Mouse (Mus musculus) C2C12 (cell line): Measurements from ENCODE around the gene Itpripl1. TPM values are rescaled to one million over a fixed set of nuclear protein-coding genes. Genes with fewer than 3 reads are reported as not detected.
A peak's percentile ranks its signal among the peaks of the same experiment; 100 is the strongest.
"Not testable (repeated sequence)": the region's sequence is repeated elsewhere in the genome, so short reads cannot be mapped to it uniquely, and the experiment has no call there.

ENCODE experiments used
- H3K27me3 ChIP-seq: one replicate; pipeline ENCODE4 v1.6.1; 2011; ENCODE audit not compliant: control insufficient read depth, insufficient read depth, insufficient read length
- H3K36me3 ChIP-seq: one replicate; pipeline ENCODE4 v1.6.1; 2011; ENCODE audit not compliant: control insufficient read depth, insufficient read depth
- H3K4me3 ChIP-seq: one replicate; pipeline ENCODE4 v1.5.1; 2011; ENCODE audit warnings: mild to moderate bottlenecking, control low read depth; ENCODE audit not compliant: poor library complexity, insufficient read depth, severe bottlenecking
- H3K79me2 ChIP-seq: one replicate; pipeline ENCODE4 v1.6.1; 2011; ENCODE audit not compliant: control insufficient read depth, insufficient read depth
- H3K79me3 ChIP-seq: one replicate; pipeline ENCODE4 v1.6.1; 2011; ENCODE audit warnings: low read depth, control low read depth
- H3ac ChIP-seq: one replicate; pipeline ENCODE3; 2011; ENCODE audit warnings: low read depth; ENCODE audit not compliant: control insufficient read depth, insufficient read length
- CEBPB ChIP-seq: IDR thresholded peaks from one replicate; pipeline ENCODE4 v1.6.1; 2011; ENCODE audit warnings: low read depth, mild to moderate bottlenecking, control low read depth, moderate library complexity
- CTCF ChIP-seq: IDR thresholded peaks from one replicate; pipeline ENCODE4 v1.5.1; 2011; ENCODE audit not compliant: control insufficient read depth, insufficient read depth, insufficient read length
- FOSL1 ChIP-seq: IDR thresholded peaks from one replicate; pipeline ENCODE4 v1.8.0; 2011; ENCODE audit warnings: mild to moderate bottlenecking, low read length; ENCODE audit not compliant: poor library complexity, insufficient read depth, severe bottlenecking
- MAX ChIP-seq: IDR thresholded peaks from one replicate; pipeline ENCODE4 v1.6.1; 2011; ENCODE audit warnings: mild to moderate bottlenecking, control low read depth
- MYOD1 ChIP-seq: IDR thresholded peaks from one replicate; pipeline ENCODE4 v1.6.1; 2011; ENCODE audit warnings: low read depth; ENCODE audit not compliant: control insufficient read depth, insufficient read length
- MYOG ChIP-seq: IDR thresholded peaks from one replicate; pipeline ENCODE4 v1.6.1; 2011; ENCODE audit not compliant: control insufficient read depth, insufficient read length; ENCODE audit errors: extremely low read depth
- USF1 ChIP-seq: IDR thresholded peaks from one replicate; pipeline ENCODE4 v1.6.1; 2011; ENCODE audit warnings: low read depth, mild to moderate bottlenecking, control low read depth, moderate library complexity
- polyA plus RNA-seq: library from polyadenylated mRNA; unstranded; fragments of >200 nt; fragmentation: generic; extraction: Trizol; gene quantifications from one replicate; pipeline ENCODE4 v1.2.1, GENCODE M21; 2012; ENCODE audit warnings: missing spikeins

Gene Itpripl1
- polyA plus RNA-seq, 1 experiment = 4.1 TPM

DNA sequence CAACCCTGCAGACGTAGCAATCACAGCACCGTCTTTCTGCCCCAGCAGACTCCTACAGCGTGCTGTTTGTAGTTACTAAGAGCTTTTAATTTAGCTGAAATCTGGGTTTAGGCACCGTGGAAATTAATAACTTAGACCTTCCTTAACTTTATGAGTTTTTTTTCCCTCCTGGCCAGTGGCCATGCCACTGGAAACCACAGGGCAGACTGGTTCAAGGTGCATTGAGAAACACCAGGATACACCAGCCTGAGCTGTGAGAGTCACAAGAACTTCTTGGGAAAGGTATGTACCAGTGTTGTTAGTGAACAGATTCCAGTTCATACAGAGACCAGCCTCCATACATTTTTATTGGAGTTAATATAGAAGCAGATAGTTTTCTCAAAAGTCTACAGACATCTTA, 4.8 kb downstream of the Itpripl1 start:
- Histone ChIP-seq H3K27me3 (no peaks in the 10 kb centered on the region), H3K79me3 (no peaks in the 10 kb centered on the region), H3ac (no peak overlapping the region), H3K36me3 (no peaks in the 10 kb centered on the region), H3K79me2 (peaks cover 3% of the 10 kb centered on the region), H3K4me3 (no peak overlapping the region)
- TF ChIP-seq CTCF (no peak), USF1 (no peak), FOSL1 (no peak), CEBPB (no peak), MYOG (no peak), MYOD1 (no peak), MAX (no peak)

DNA sequence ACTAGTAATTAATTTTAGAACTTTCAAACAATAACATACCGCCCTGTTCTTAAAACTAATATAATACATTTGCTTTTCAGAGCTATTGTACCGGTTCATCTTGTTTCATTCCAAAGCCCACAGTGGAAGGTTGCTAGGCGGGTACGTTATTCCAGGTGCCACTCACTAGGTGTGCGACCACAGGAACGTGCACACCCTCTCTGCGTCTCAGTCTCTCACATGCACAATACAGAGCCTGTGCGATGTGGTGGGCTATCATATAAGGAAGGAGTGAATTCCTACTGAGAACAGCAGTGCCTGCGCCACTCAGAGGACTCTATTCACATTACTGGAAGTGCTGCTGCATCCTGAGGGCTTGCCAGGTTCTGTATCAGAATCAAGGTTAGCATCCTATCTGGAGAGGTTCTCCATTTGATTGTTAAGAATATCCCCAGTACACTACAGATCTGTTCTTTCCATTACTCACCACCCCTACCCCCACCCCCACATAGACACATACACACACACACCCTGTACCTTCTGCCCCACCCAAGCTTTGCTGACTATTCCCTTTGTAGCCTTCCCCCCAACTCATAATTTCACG, 5.3 kb downstream of the Itpripl1 start:
- H3K79me3 ChIP-seq = peaks cover 3% of the 10 kb centered on the region
- H3K27me3 ChIP-seq = no peaks in the 10 kb centered on the region
- peaks cover 8% of the 10 kb centered on the region for H3K79me2 ChIP-seq
- H3K36me3 ChIP-seq = no peaks in the 10 kb centered on the region
- no peak overlapping the region for H3K4me3 ChIP-seq
- TF ChIP-seq FOSL1 (no peak), USF1 (no peak), MAX (no peak), MYOG (no peak), CEBPB (no peak), MYOD1 (no peak), CTCF (no peak)
- no peak overlapping the region for H3ac ChIP-seq

DNA sequence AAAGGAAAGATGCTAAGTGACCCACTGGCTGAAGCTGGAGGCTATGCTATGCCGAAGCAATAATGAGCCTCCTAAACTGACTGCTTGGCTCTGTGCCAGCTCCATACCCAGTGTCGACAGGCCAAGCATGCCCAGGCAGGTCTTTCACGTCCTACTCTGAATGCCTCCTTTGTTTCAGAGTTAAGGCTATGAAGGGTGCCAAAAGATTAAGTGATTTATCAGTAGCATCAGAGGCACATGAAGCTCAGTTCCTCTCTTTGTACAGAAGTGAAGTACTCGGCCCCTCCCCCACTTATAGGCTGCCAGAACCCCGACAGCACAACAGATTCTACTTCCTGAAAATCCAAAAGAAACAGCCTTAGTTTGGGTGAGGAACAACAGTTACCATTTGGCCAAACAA, 6.3 kb downstream of the Itpripl1 start:
- H3ac ChIP-seq = no peak overlapping the region
- no peaks in the 10 kb centered on the region for H3K36me3 ChIP-seq
- TF ChIP-seq CEBPB = no peak
- no peak overlapping the region for H3K4me3 ChIP-seq
- H3K79me2 ChIP-seq = peaks cover 17% of the 10 kb centered on the region
- H3K79me3 ChIP-seq = peaks cover 13% of the 10 kb centered on the region
- no peaks in the 10 kb centered on the region for H3K27me3 ChIP-seq

DNA sequence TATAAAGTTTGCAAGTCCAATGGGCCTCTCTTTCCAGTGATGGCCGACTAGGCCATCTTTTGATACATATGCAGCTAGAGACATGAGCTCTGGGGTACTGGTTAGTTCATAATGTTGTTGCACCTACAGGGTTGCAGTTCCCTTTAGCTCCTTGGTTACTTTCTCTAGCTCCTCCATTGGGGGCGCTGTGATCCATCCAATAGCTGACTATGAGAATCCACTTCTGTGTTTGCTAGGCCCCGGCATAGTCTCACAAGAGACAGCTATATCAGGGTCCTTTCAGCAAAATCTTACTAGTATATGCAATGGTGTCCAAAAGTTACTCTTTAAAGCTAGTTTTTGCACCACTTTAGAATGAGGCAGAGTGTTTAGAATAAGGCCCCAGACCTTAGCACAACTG, 8.0 kb downstream of the Itpripl1 start:
- H3K36me3 ChIP-seq, H3K4me3 ChIP-seq, H3K27me3 ChIP-seq, H3ac ChIP-seq: not testable (repeated sequence)
- peaks cover 34% of the 10 kb centered on the region for H3K79me2 ChIP-seq
- H3K79me3 ChIP-seq = peaks cover 28% of the 10 kb centered on the region

DNA sequence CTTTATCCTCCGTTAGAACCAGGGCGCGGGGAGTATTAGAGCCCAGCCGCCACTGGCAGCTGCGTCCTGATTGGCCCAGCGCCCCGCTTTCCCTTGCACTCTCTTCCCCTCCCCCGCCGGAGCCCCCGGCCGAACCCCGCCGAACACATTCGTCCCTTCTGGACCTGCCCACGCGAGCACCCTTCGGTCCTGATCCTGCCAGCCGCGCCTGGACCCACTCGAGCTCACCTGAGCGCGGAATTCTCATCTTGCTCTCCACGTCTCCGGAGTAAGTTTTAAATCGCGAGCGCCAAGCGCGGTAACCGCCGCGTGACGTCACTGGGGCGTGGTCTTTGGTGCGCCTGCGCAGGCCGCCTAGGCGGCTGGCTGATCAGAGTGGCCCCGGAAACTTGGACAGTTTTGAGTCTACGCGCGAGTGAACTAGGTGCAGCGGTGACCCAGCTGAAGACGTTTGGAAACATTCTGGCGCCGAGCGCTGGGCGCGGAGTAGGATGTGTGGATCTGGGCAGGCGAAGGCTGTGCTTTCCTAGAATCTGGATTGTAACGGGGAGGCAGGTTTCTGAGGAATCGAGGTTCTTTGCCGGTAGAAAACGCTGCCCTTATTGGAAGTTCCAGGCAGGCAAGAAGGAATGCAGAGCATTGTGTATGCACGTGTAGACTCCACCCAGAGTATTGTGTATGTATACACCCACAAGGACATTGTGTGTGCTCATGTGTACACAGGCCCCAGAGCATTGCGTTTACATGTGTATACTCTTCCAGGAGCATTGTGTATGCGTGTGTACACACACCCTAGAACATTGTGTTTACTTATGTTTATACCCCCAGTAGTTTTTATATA, 9.4 kb downstream of the Itpripl1 start, which contains the start of gene Ncaph:
Gene Ncaph (minus strand): TSS at position 334 of the 841 bp plus-strand sequence.
- H3K79me2 ChIP-seq = peaks cover 49% of the 10 kb centered on the region
- peak; percentile 52 for TF ChIP-seq MAX
- no peak for TF ChIP-seq USF1
- peak within 1 kb of the TSS; percentile 68 for H3K4me3 ChIP-seq
- H3K36me3 ChIP-seq = no peaks in the 10 kb centered on the region
- H3K27me3 ChIP-seq = no peaks in the 10 kb centered on the region
- peak within 1 kb of the TSS; percentile 98 for H3ac ChIP-seq
- peaks cover 42% of the 10 kb centered on the region for H3K79me3 ChIP-seq

DNA sequence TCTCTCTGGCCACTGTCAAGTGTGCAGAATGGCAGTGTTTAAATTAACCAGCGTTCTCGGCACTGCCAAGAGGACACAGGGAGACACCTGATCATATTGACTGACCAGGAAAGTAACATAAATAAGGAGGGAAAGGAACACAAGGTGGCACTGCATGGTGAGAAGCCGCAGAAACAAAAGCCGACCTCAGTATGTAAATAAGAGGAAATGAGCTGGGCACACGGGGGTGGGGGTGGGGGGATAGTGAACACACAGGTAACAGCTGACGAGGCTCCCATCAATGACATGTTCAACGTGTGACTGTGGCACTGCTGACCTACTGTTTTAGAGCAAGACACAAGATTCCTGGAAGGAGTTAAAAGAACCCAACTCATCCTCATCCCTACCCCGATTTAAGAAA, 11.9 kb downstream of the Itpripl1 start:
- H3K36me3 ChIP-seq = no peaks in the 10 kb centered on the region
- peaks cover 67% of the 10 kb centered on the region for H3K79me2 ChIP-seq
- H3K79me3 ChIP-seq = peaks cover 53% of the 10 kb centered on the region
- no peak overlapping the region for H3ac ChIP-seq
- TF ChIP-seq USF1 = no peak
- no peak for TF ChIP-seq MYOG
- TF ChIP-seq MYOD1 = no peak
- no peak for TF ChIP-seq FOSL1
- no peak for TF ChIP-seq MAX
- no peak for TF ChIP-seq CEBPB
- TF ChIP-seq CTCF = no peak
- H3K27me3 ChIP-seq = no peaks in the 10 kb centered on the region
- H3K4me3 ChIP-seq = no peak overlapping the region
